Mouse (Mus musculus): ENCODE data around the gene 3110001I22Rik.

DNA sequence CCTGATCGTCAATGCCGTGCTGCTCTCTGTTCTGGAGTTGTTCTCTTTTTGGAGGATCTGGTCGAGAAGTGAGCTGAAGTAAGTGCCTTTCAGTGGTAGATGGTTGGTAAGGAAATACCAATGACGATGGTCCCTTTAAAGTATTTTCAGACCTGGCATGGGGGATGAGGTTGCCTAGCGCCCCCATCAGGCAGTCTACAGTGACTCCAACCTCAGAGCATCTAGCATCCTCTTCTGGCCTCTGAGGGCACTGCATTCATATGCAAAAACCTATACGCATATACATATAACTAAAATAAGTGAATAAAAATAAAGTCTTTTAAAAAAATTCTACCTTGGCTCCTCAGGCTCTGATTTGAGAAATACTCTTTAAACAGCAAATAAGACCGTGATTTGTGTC lies 27.3 kb downstream of the 3110001I22Rik start:
- TF ChIP-seq CTCF (IDR thresholded peaks at IDR 0.05; ENCODE audit: low read depth) (peak; percentile 62), EP300 (optimal IDR thresholded peaks at IDR 0.05) (no peak)

Data from stomach, postnatal 0 days (tissue).